Mouse (Mus musculus) CD4-positive naive resting alpha-beta T cell, adult 76 days (primary cell): ENCODE results near the gene Magea10. TPM values are rescaled to one million over a fixed set of nuclear protein-coding genes. Genes with fewer than 3 reads are reported as not detected.

Experiments
- total RNA-seq: library from RNA; stranded (reverse); gene quantifications from one replicate; pipeline ENCODE4 v1.2.4, GENCODE M21; 2023

Magea10 gene
- total RNA-seq, result not detected

GRCm38 (mm10) chrX:72386758-72387157 lies at the start of gene Magea10:
Gene Magea10 (minus strand): TSS chrX:72386858.

Other genes with a start within 250 kb of the Magea10 start
- not detected for gene Magea4, start 164.8 kb downstream of the Magea10 start, total RNA-seq
- gene Gabre, start 112.1 kb downstream of the Magea10 start, total RNA-seq, result not detected